Mouse (Mus musculus) adipose tissue, adult 10 weeks (tissue): ENCODE data around the gene Podn. TPM values are rescaled to one million over a fixed set of nuclear protein-coding genes. Genes with fewer than 3 reads are reported as not detected.

Experiments used
- polyA plus RNA-seq: library from polyadenylated mRNA; stranded (reverse); fragments of 350-450 nt; fragmentation: Illumina TruSeq; extraction: RNeasy Lipid Tissue Mini Kit (QIAGEN cat#74804); gene quantifications from one replicate; pipeline ENCODE4 v1.2.3, GENCODE M21; 2014; ENCODE audit warnings: low read depth, low replicate concordance

Podn gene
- polyA plus RNA-seq: 66.3 TPM

GRCm38 (mm10) chr4:108096345-108096744 lies at the start of gene Podn:
Gene Podn (minus strand): TSS chr4:108096445.

GRCm38 (mm10) chr4:108144880-108145279 lies 48.6 kb upstream of the Podn start, which contains the start of gene Scp2:
Gene Scp2 (minus strand): TSS chr4:108144998.

GRCm38 (mm10) chr4:107967966-107968682 lies 128.1 kb downstream of the Podn start, which contains the start of gene Slc1a7:
Gene Slc1a7 (plus strand): TSS chr4:107968332.

Other genes with a start within 250 kb of the Podn start
- 76.0 TPM for gene Magoh, start 216.7 kb downstream of the Podn start, polyA plus RNA-seq
- 78.1 TPM for gene 0610037L13Rik, start 206.6 kb downstream of the Podn start, polyA plus RNA-seq
- 54.8 TPM for gene Cpt2, start 172.8 kb downstream of the Podn start, polyA plus RNA-seq
- gene Slc1a7, start 128.1 kb downstream of the Podn start, polyA plus RNA-seq: 0.12 TPM
- gene Scp2, start 48.6 kb upstream of the Podn start, polyA plus RNA-seq: 1,004 TPM
- 222 TPM for gene Echdc2, start 69.0 kb upstream of the Podn start, polyA plus RNA-seq
- gene Zyg11a, start 121.6 kb upstream of the Podn start, polyA plus RNA-seq: 3.4 TPM
- 17.2 TPM for gene Zyg11b, start 204.7 kb upstream of the Podn start, polyA plus RNA-seq
- gene Coa7, start 231.7 kb upstream of the Podn start, polyA plus RNA-seq: 10.4 TPM